Mouse (Mus musculus) thymus, adult 2 months (tissue): ENCODE measurements around the gene Tent2.

Source experiments
- CTCF ChIP-seq: fragments of 200-500 bp; IDR thresholded peaks from 2 replicates; pipeline ENCODE4 v1.5.1; 2012; ENCODE audit warnings: mild to moderate bottlenecking, control low read depth, low read length, moderate library complexity, borderline replicate concordance; ENCODE audit not compliant: control insufficient read depth, poor library complexity, insufficient read depth; ENCODE audit errors: extremely low read depth
- POLR2A ChIP-seq: fragments of 200-500 bp; IDR thresholded peaks from 2 replicates; pipeline ENCODE4 v1.6.1; 2012; ENCODE audit warnings: mild to moderate bottlenecking, low read length, control low read depth, moderate library complexity; ENCODE audit not compliant: control insufficient read depth, poor library complexity, insufficient read depth; ENCODE audit errors: extremely low read depth

DNA sequence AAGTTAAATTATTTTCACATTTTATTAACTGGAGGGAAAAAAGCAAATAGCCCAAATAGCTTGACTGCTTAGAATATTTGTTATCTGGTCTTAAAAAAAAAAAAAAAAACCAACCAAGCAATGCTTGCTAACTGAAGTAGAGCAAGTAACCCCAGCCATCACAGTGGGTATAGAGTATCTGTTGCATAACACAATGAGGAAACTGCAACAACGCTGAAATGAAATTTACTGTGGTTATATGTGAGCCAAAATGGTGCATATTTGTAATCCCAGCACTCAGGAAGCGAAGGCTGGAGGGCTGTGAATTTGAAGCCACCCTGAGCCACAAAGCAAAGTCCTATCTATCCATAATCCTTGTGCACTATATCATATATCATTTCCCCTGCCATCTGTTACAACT lies 12.7 kb downstream of the Tent2 start:
- TF ChIP-seq CTCF (no peak), POLR2A (no peak)
